Mouse (Mus musculus) heart, embryonic 11.5 days (tissue): ENCODE results near the gene Plekhm1. TPM values are rescaled to one million over a fixed set of nuclear protein-coding genes. Genes with fewer than 3 reads are reported as not detected.
A peak's percentile ranks its signal among the peaks of the same experiment; 100 is the strongest.

Experiments used
- ATAC-seq: fragments of 200-750 bp; cut with Nextera tagmentation; replicated peaks from 2 replicates; pipeline ENCODE4 v1.8.0; 2017; ENCODE audit warnings: moderate library complexity; ENCODE audit not compliant: insufficient number of reproducible peaks, low FRiP score, low TSS enrichment
- H3K27ac ChIP-seq: fragments of 300-500 bp; sonication (generic); 2 replicates; pipeline ENCODE4 v1.5.1; 2014; ENCODE audit warnings: mild to moderate bottlenecking, low read depth, low read length
- H3K27me3 ChIP-seq: fragments of 300-500 bp; sonication (generic); 2 replicates; pipeline ENCODE4 v1.6.1; 2014; ENCODE audit warnings: mild to moderate bottlenecking, low read length, mixed read lengths; ENCODE audit not compliant: control insufficient read depth, insufficient read depth
- H3K36me3 ChIP-seq: fragments of 300-500 bp; sonication (generic); 2 replicates; pipeline ENCODE4 v1.6.1; 2014; ENCODE audit warnings: mild to moderate bottlenecking, low read length, moderate library complexity, mixed read lengths; ENCODE audit not compliant: control insufficient read depth, insufficient read depth
- H3K4me1 ChIP-seq: fragments of 300-500 bp; sonication (generic); 2 replicates; pipeline ENCODE4 v1.6.1; 2014; ENCODE audit warnings: low read length; ENCODE audit not compliant: control insufficient read depth, insufficient read depth
- H3K4me2 ChIP-seq: fragments of 300-500 bp; sonication (generic); 2 replicates; pipeline ENCODE4 v1.6.1; 2014; ENCODE audit warnings: mild to moderate bottlenecking, moderate library complexity
- H3K4me3 ChIP-seq: fragments of 300-500 bp; sonication (generic); 2 replicates; pipeline ENCODE4 v1.5.1; 2014; ENCODE audit warnings: low read depth, low read length
- H3K9ac ChIP-seq: fragments of 300-500 bp; sonication (generic); 2 replicates; pipeline ENCODE4 v1.6.1; 2014; ENCODE audit warnings: mild to moderate bottlenecking, low read depth, low read length, moderate library complexity
- H3K9me3 ChIP-seq: fragments of 300-500 bp; sonication (generic); replicated peaks from 2 replicates; pipeline ENCODE4 v1.6.1; 2016; ENCODE audit warnings: low read length; ENCODE audit not compliant: control insufficient read depth
- WGBS: fragments of 180-500 bp; shearing (Covaris S2); extraction: QIAGEN DNeasy Blood & Tissue Kit; methylation state at CpG from one replicate; pipeline ENCODE4 v1.1.7; 2014; ENCODE audit not compliant: insufficient replicate concordance; 5-methylcytosine and 5-hydroxymethylcytosine counted together
- polyA plus RNA-seq: library from polyadenylated mRNA; unstranded; fragments of >200 nt; fragmentation: Nextera tagmentation; extraction: Ambion mirVana; gene quantifications from 2 replicates; pipeline ENCODE4 v1.2.1, GENCODE M21; 2014

Gene Plekhm1
- polyA plus RNA-seq, 1 experiment from 2014 or later, result 5.2 TPM

DNA sequence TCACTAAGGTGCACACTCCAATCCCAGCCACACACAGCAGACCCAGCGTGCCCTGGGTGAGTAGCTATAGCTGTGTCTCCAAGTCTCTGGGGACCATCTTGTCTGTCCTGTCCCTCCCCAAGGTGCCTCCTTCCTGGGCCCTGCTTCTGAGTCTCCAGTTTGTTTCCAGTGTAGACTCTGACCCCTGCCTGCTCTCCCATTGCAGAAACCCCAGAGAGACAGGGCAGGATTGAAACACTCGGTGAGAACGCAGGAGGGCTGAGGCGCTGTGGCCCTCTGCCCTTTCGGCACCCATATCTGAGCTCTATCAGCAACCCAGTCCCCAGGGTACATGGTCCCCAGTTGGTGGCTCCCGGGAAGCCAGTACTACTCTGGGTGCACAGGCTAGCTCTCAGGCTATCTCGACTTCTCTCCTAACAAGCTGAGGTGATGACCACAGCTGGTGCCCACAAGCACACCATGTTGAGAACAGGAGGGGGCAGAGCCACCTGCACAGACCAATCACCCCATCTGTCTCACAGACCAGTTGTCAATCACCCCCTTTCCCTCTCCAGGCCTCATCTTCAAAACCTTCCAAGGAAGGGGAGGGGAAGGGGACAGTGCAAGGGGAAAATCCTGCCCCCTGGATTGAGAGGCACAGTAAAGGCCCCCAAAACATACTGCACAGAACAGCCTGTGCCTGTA is 66.9 kb downstream of the Plekhm1 start:
- peaks cover 12% of the 10 kb centered on the region for H3K4me1 ChIP-seq
- 74% methylated on average over 7 of the region's 7 CpGs for WGBS
- no peak for ATAC-seq
- no peaks in the 10 kb centered on the region for H3K36me3 ChIP-seq
- no peak overlapping the region for H3K4me3 ChIP-seq
- no peak overlapping the region for H3K9ac ChIP-seq
- no peaks in the 10 kb centered on the region for H3K27me3 ChIP-seq
- no peak overlapping the region for H3K27ac ChIP-seq
- H3K4me2 ChIP-seq, result no peak overlapping the region
- no peaks in the 10 kb centered on the region for H3K9me3 ChIP-seq

DNA sequence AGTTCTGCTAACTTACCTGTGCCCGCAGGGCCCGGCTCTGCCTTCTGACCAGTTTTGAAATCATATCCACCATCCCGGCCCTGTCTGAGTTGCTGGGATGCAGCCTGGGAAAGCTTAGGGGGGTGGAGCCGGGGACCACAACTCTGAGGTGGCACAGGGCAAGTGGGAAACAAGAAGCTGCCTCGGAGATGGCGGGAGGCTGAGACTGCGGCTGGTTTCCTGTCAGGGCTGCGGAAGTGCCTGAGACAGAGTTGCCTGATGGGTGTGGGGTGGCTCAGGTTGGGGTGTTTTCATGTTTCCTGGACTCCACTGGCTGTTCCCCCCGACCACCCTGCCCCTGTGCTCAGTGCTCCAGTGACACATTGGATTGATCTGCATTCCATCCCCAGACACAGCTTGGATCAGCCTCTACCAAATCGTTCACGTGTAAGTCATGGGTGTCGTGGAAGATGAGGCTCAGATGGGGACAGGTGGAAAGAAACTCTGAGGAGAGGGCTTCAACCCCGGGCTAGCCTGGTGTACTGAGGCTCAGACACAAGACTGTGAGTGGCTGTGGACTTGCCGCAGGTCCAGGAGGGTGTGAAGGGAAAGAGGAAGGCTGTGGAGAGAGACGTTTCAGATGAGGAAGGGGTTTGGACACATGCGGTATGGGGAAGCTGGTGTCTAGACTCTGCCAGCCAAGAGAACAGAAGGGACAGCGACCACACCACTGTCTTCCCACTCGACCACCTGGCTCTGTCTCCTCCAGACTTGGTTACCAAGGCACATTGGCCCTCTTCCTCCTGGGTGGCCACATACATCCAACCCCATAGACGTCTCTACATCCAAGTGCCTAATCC is 67.8 kb downstream of the Plekhm1 start:
- H3K4me1 ChIP-seq, result peaks cover 13% of the 10 kb centered on the region
- WGBS, result 65% methylated on average over 19 of the region's 19 CpGs
- H3K9ac ChIP-seq, result no peak overlapping the region
- H3K27me3 ChIP-seq, result no peaks in the 10 kb centered on the region
- H3K27ac ChIP-seq, result no peak overlapping the region
- ATAC-seq, result no peak
- H3K4me2 ChIP-seq, result no peak overlapping the region
- H3K4me3 ChIP-seq, result no peak overlapping the region
- no peaks in the 10 kb centered on the region for H3K9me3 ChIP-seq
- no peaks in the 10 kb centered on the region for H3K36me3 ChIP-seq

DNA sequence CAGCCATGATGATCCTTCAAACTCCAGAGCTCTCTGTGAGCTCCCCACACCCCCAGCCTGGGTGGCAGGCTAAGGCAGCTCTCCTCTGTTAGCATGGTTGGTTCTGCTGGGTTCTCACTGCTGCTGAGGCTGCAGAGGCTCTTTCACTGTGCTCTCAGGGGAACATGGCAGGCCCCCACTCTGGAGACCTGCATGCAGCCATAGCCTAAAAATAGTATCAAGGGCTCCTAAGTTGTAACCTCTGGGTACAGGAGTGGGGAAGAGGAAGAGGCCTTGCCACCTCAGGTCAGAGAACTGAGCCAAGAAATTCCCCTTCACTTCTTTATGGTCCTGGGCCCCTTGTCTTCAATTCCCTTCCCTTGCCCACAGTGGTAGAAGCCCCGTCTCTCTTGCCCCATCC is 68.6 kb downstream of the Plekhm1 start:
- ATAC-seq, result no peak
- no peaks in the 10 kb centered on the region for H3K36me3 ChIP-seq
- H3K4me1 ChIP-seq, result peaks cover 15% of the 10 kb centered on the region
- H3K4me3 ChIP-seq, result no peak overlapping the region
- no peak overlapping the region for H3K9ac ChIP-seq
- no peaks in the 10 kb centered on the region for H3K27me3 ChIP-seq
- H3K4me2 ChIP-seq, result peak overlapping the region; percentile 1; the same call in 1 of the 2 replicates
- no peak overlapping the region for H3K27ac ChIP-seq
- 82% methylated on average over 1 of the region's 1 CpGs for WGBS
- H3K9me3 ChIP-seq, result no peaks in the 10 kb centered on the region

- no peak for ATAC-seq
- no peaks in the 10 kb centered on the region for H3K36me3 ChIP-seq
- H3K9ac ChIP-seq, result no peak overlapping the region
- H3K4me1 ChIP-seq, result peaks cover 15% of the 10 kb centered on the region
- no peaks in the 10 kb centered on the region; the same call in 1 of the 2 replicates for H3K27me3 ChIP-seq
- no peak overlapping the region for H3K4me3 ChIP-seq
- no peak overlapping the region for H3K4me2 ChIP-seq
- no peak overlapping the region for H3K27ac ChIP-seq
- WGBS, result 81% methylated on average over 6 of the region's 6 CpGs
- H3K9me3 ChIP-seq, result no peaks in the 10 kb centered on the region
Observed at GRCm38 (mm10) chr11:103343063-103343462, 69.4 kb downstream of the Plekhm1 start.

GRCm38 (mm10) chr11:103340677-103341076 is 71.8 kb downstream of the Plekhm1 start:
- peaks cover 9% of the 10 kb centered on the region for H3K4me1 ChIP-seq
- H3K9me3 ChIP-seq, result no peaks in the 10 kb centered on the region
- H3K27me3 ChIP-seq, result peaks cover 2% of the 10 kb centered on the region; the same call in 1 of the 2 replicates
- ATAC-seq, result no peak
- H3K4me3 ChIP-seq, result no peak overlapping the region
- no peaks in the 10 kb centered on the region for H3K36me3 ChIP-seq
- WGBS, result 34% methylated on average over 7 of the region's 7 CpGs
- no peak overlapping the region for H3K27ac ChIP-seq
- H3K4me2 ChIP-seq, result no peak overlapping the region
- no peak overlapping the region for H3K9ac ChIP-seq

- Histone ChIP-seq H3K27me3 (peaks cover 2% of the 10 kb centered on the region; the same call in 1 of the 2 replicates), H3K27ac (no peak overlapping the region), H3K9me3 (no peaks in the 10 kb centered on the region), H3K4me2 (peak overlapping the region; percentile 36), H3K9ac (no peak overlapping the region), H3K36me3 (no peaks in the 10 kb centered on the region), H3K4me3 (no peak overlapping the region), H3K4me1 (peaks cover 9% of the 10 kb centered on the region)
- 61% methylated on average over 19 of the region's 19 CpGs for WGBS
- ATAC-seq, result no peak
Observed at GRCm38 (mm10) chr11:103340130-103340529, 72.4 kb downstream of the Plekhm1 start.

DNA sequence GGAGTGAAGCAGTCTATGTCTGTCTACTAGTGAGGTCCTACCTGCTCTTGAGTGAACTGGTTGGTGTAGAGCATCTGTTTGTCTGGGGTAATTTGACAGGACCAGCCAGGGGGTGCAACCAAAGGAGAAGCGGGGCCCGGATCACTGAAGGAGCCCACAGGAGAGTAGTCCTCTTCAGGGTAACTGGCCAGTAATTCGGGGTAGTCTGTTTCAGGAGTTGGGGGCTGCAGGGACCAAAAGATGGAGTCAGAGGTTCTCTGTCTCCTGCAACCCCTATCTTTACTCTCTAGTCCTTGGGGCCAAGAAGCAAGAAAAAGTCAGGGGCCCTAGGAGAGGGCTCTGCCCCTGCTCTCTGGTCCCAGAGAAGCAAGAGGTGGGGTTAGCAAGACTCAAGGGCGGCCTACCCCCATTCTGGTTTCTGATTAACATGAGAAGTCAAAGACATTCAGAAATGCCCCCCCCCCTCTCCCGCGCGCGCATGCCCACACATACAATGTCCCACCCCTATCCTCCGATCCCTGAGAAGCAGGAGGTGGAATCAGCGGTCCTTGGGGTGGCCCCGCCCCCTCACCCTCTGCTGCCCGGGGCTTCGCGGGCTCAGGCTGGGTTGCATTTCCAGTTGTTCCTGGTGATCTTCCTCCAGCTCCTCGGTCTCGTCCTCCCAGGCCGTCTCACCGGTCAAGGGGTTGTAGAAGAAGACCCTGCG is 72.9 kb downstream of the Plekhm1 start:
- Histone ChIP-seq H3K27me3 (peaks cover 4% of the 10 kb centered on the region), H3K9me3 (no peaks in the 10 kb centered on the region), H3K4me2 (peak overlapping the region; percentile 36), H3K36me3 (no peaks in the 10 kb centered on the region), H3K4me1 (peaks cover 9% of the 10 kb centered on the region), H3K9ac (no peak overlapping the region), H3K27ac (no peak overlapping the region), H3K4me3 (no peak overlapping the region)
- no peak for ATAC-seq
- 46% methylated on average over 18 of the region's 19 CpGs for WGBS

GRCm38 (mm10) chr11:103338671-103339070 is 73.8 kb downstream of the Plekhm1 start:
- 88% methylated on average over 6 of the region's 6 CpGs for WGBS

More at GRCm38 (mm10) chr11:103338671-103339070, 73.8 kb downstream of the Plekhm1 start:
- no peak overlapping the region for H3K9ac ChIP-seq
- peaks cover 13% of the 10 kb centered on the region for H3K27me3 ChIP-seq
- no peak overlapping the region for H3K4me2 ChIP-seq
- no peak for ATAC-seq
- no peaks in the 10 kb centered on the region for H3K9me3 ChIP-seq
- no peaks in the 10 kb centered on the region for H3K36me3 ChIP-seq
- no peak overlapping the region for H3K27ac ChIP-seq
- no peak overlapping the region for H3K4me3 ChIP-seq
- peaks cover 4% of the 10 kb centered on the region; the same call in 1 of the 2 replicates for H3K4me1 ChIP-seq
